Mouse (Mus musculus): Measurements from ENCODE around the gene Myd88.

Myd88 gene

GRCm38 (mm10) chr9:119328488-119328887, 12.7 kb downstream of the Myd88 start:
- POLR2A ChIA-PET, result interaction anchor here in 2 of 4 experiments (3.1 to 3.2 kb wide), 2 partner anchors 12 kb away, joined by 16 to 17 read pairs; partner anchors contain the start of genes Acaa1a (in 2 of the 2) and Myd88 (in 2 of the 2)
- CTCF ChIA-PET, result interaction anchor here in 1 of 4 experiments (1.1 kb wide), 1 partner anchor 13 kb away, joined by 3 read pairs; the partner anchor contains the start of gene Myd88

DNA sequence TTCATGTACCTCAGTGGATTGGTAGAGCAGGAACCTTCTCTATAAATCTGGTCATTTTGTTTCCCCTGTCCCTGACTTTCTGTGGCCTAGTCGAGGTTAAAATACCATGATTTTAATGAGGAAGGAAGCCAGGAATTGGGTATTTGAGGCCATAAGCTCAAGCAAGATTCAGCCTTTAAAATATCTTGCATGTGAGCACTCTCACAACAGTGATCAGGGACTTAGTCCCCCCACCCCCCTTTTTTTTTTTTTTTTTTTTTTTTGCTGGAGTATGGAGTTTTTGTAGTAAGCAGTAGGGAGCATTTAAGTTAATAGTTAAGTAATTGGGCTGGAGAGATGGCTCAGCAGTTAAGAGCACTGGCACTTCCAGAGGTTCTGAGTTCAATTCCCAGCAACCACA, 17.1 kb downstream of the Myd88 start:
- ChIA-PET CTCF (interaction anchor here in 1 of 4 experiments (1.8 kb wide), 1 partner anchor 28 kb away, joined by 6 read pairs; no protein-coding TSS in a partner anchor), POLR2A (interaction anchor here in 2 of 4 experiments (0.7 to 5.9 kb wide), 11 partner anchors 10 to 1073 kb away, joined by 3 to 158 read pairs (median 7); partner anchors contain the start of genes Acaa1a (in 2 of the 2), Myd88 (in 2 of the 2), Acvr2b (in 1 of the 2) and Xylb (in 1 of the 2))

DNA sequence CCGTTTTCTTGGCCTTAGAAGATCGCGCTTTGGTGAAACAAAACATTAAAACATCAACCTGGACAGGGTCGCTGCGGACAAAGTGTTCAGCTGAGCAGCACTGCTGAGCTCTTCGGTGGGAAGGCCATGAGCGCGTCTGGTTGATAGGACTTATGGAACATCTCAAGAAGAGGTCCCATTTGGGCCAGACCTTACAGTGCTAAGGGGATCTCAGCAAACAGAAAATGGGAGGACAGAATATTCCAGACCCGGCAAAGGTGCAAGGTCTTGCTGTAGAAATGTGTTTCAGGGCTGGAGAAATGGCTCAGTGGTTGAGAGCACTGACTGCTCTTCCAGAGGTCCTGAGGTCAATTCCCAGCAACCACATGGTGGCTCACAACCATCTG, 18.0 kb downstream of the Myd88 start:
- ChIA-PET POLR2A (interaction anchor here (0.7 to 5.9 kb wide), 70 partner anchors 8 to 1442 kb away, joined by 3 to 158 read pairs (median 4); partner anchors contain the start of genes Myd88 (in 4 of the 4), Acaa1a (in 3 of the 4), Acvr2b (in 3 of the 4) and Acaa1b (in 1 of the 4)), CTCF (interaction anchor here (0.6 to 2.6 kb wide), 14 partner anchors 8 to 317 kb away, joined by 3 to 15 read pairs (median 3); partner anchors contain the start of genes Myd88 (in 3 of the 4), Acaa1a (in 2 of the 4) and Acvr2b (in 1 of the 4))

DNA sequence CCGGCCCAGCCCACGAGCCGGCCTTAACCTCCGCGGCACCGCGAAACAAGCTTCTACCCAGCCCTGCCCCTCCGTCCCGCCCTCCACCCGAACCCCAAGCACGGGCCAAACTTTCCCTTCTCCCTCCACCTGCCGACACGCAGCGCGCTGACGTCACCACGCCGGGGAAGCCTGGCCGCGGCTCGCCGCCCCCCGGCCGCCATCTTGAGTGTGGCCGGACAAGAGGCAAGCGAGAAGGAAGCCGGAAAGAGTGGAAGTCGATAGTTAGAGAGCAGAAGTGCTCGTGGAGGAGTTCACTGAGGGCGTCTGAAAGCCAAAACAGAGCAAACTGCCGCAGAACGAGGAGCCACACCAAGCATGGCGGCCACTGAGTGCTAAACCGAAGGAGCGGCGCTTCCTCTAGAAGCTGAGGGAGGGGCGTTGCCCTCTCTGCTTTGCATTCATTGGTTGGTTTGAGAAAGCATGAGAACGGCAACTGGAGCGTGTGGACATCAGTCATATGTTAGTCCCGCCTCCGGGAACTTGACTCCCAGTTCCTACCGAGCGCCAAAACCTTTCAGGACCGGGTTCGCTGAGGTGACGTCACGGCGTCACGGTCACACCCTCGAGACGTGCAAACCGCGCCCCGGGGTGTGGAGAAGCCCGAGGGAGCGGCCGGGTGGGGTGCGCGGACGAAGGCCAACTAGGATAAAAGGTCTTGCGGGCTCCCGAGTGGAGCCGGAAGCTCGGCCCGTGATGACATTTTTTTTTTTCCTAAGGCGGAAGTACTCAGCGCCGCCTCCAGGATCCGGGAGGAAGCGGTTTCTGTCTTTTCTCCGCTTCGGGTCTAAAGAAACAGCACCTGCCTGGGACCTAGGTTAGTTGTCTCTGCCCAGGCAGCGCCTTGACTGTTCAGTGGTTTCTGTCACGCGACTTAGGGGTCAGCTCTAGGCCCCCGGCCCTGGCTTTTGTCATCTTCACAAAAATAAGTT, 18.6 kb downstream of the Myd88 start, which contains the start of gene Oxsr1:
Gene Oxsr1, minus strand, starts transcription at position 139 of the 971 bp plus-strand sequence.
- CTCF ChIA-PET, result interaction anchor here (0.5 to 2.6 kb wide), 18 partner anchors 8 to 317 kb away, joined by 3 to 15 read pairs (median 3); partner anchors contain the start of genes Myd88 (in 3 of the 4), Acaa1a (in 2 of the 4) and Acvr2b (in 1 of the 4)
- POLR2A ChIA-PET, result interaction anchor here (0.5 to 5.9 kb wide), 88 partner anchors 8 to 1442 kb away, joined by 3 to 158 read pairs (median 4); partner anchors contain the start of genes Myd88 (in 4 of the 4), Acaa1a (in 3 of the 4), Acvr2b (in 3 of the 4) and Acaa1b (in 1 of the 4)

- ChIA-PET CTCF (interaction anchor here in 3 of 4 experiments (0.5 to 2.7 kb wide), 5 partner anchors 19 to 833 kb away, joined by 3 to 15 read pairs (median 6); partner anchors contain the start of genes Acaa1a (in 1 of the 3) and Myd88 (in 1 of the 3)), POLR2A (interaction anchor here (0.7 to 5.9 kb wide), 87 partner anchors 8 to 972 kb away, joined by 3 to 158 read pairs (median 5); partner anchors contain the start of genes Myd88 (in 4 of the 4), Acaa1a (in 3 of the 4), Acvr2b (in 3 of the 4) and Exog (in 2 of the 4))
These were observed 19.6 kb downstream of the Myd88 start for GRCm38 (mm10) chr9:119321392-119322229.

- ChIA-PET CTCF (interaction anchor here in 2 of 4 experiments (0.6 to 2.7 kb wide), 5 partner anchors 20 to 832 kb away, joined by 5 to 15 read pairs (median 13); partner anchors contain the start of genes Acaa1a (in 1 of the 2) and Myd88 (in 1 of the 2)), POLR2A (interaction anchor here (0.6 to 5.9 kb wide), 73 partner anchors 7 to 815 kb away, joined by 3 to 158 read pairs (median 4); partner anchors contain the start of genes Myd88 (in 4 of the 4), Acaa1a (in 3 of the 4), Acvr2b (in 3 of the 4) and Dlec1 (in 1 of the 4))
These were observed 20.3 kb downstream of the Myd88 start for GRCm38 (mm10) chr9:119320946-119321345.

DNA sequence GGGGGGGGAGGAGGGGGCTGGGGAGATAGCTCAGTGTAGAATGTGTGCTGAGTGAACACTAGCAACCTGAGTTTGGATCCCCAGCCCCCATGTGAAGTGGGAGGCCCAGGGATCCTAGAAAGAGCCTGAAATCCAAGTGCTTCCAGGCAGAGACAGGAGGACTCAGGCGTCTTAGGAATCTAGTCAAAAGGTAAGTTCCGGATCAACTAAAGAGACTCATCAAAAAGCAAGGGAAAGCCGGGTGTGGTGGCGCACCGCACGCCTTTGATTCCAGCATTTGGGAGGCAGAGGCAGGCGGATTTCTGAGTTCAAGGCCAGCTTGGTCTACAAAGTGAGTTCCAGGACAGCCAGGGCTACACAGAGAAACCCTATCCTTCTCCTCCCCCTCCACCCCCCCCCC, 20.8 kb downstream of the Myd88 start:
- POLR2A ChIA-PET, result interaction anchor here in 3 of 4 experiments (0.6 to 5.9 kb wide), 66 partner anchors 8 to 814 kb away, joined by 3 to 158 read pairs (median 4); partner anchors contain the start of genes Acaa1a (in 3 of the 3), Acvr2b (in 3 of the 3), Myd88 (in 3 of the 3) and Dlec1 (in 1 of the 3)
- CTCF ChIA-PET, result interaction anchor here in 2 of 4 experiments (0.6 to 2.7 kb wide), 4 partner anchors 31 to 504 kb away, joined by 3 to 14 read pairs (median 9); no protein-coding TSS in a partner anchor

DNA sequence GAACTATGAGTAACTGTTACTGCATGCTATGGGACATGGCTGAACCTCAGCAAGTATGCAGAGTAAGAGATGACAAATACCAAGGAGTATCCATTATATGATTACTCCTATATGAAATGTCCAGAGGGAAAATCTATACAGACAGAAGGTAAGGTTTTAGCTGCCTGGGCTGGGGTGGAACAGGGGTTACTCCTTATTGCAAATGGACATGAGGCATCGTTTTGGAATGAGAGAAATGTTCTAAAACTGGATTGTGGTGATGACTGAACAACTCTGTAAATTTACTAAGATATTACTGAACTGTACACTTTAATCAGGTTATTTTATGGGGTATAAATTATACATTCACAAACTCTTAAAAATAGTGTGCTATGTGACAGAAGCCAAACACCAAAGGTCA, 22.3 kb downstream of the Myd88 start:
- ChIA-PET POLR2A (interaction anchor here in 1 of 4 experiments (1.4 to 2.9 kb wide), 3 partner anchors 8 to 20 kb away, joined by 3 to 17 read pairs (median 4); no protein-coding TSS in a partner anchor), CTCF (interaction anchor here in 1 of 4 experiments (2.7 kb wide), 1 partner anchor 33 kb away, joined by 13 read pairs; no protein-coding TSS in a partner anchor)

DNA sequence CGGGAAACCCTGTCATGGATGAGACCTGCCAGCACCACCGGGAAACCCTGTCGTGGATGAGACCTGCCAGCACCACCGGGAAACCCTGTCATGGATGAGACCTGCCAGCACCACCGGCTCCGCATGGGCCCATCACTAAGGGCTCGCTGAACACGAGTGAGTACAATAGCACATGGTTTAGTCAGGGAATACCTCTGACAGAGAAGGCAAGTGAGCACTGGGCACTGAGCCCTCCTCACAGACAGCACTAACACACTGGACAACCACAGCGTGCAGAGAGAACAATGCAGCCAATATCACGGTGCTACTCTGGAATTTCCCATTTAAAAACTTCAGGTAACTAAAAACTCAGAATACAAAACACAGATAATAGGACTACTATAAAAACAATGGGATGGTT, 28.1 kb downstream of the Myd88 start:
- ChIA-PET POLR2A (interaction anchor here (0.6 to 3.1 kb wide), 10 partner anchors 9 to 1331 kb away, joined by 3 to 33 read pairs (median 4); partner anchors contain the start of genes Oxsr1 (in 2 of the 4) and Myd88 (in 1 of the 4)), CTCF (interaction anchor here in 2 of 4 experiments (0.6 to 0.7 kb wide), 3 partner anchors 89 to 551 kb away, joined by 4 to 6 read pairs (median 4); partner anchors contain the start of gene Acvr2b (in 1 of the 2))

GRCm38 (mm10) chr9:119309067-119309466, 32.1 kb downstream of the Myd88 start:
- ChIA-PET POLR2A (interaction anchor here in 1 of 4 experiments (1.1 to 2.1 kb wide), 2 partner anchors 12 kb away, joined by 4 to 7 read pairs; no protein-coding TSS in a partner anchor), CTCF (interaction anchor here in 1 of 4 experiments (1.2 to 1.4 kb wide), 2 partner anchors 13 to 43 kb away, joined by 4 to 5 read pairs; partner anchors contain the start of gene Oxsr1)

GRCm38 (mm10) chr9:119305863-119306262, 35.3 kb downstream of the Myd88 start:
- ChIA-PET POLR2A (interaction anchor here (0.6 to 3.1 kb wide), 12 partner anchors 9 to 697 kb away, joined by 3 to 26 read pairs (median 7); partner anchors contain the start of genes Myd88 (in 1 of the 4) and Oxsr1 (in 1 of the 4)), CTCF (interaction anchor here in 2 of 4 experiments (0.5 to 0.7 kb wide), 2 partner anchors 46 to 125 kb away, joined by 3 to 4 read pairs; no protein-coding TSS in a partner anchor)

DNA sequence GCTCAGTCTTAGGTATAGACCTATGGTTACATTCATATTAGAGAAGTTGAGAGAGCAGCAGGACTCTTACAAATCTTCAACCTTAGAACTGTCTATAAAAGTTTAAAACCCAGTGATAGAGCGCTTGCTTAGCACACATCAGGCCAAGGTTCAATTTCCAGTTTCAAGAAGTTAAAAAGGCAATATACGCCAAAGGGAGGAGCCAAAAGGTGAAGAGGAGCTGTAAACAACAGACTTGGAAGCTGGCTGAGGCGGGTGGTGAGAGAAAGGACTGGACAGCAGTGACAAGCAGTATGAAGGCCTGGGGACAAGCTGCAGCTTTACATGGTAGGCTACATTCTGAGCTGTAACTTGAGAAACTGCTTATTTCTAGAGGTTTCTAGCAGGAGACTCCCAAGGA, 42.6 kb downstream of the Myd88 start:
- ChIA-PET POLR2A (interaction anchor here (0.7 to 3.3 kb wide), 9 partner anchors 9 to 24 kb away, joined by 3 to 15 read pairs (median 3); no protein-coding TSS in a partner anchor), CTCF (interaction anchor here in 1 of 4 experiments (0.7 kb wide), 1 partner anchor 57 kb away, joined by 6 read pairs; no protein-coding TSS in a partner anchor)

GRCm38 (mm10) chr9:119297696-119298095, 43.5 kb downstream of the Myd88 start:
- CTCF ChIA-PET, result no interaction called here
- POLR2A ChIA-PET, result interaction anchor here in 3 of 4 experiments (0.5 to 3.3 kb wide), 11 partner anchors 8 to 77 kb away, joined by 3 to 15 read pairs (median 4); no protein-coding TSS in a partner anchor

- ChIA-PET POLR2A (interaction anchor here in 1 of 4 experiments (1.5 kb wide), 1 partner anchor 17 kb away, joined by 4 read pairs; no protein-coding TSS in a partner anchor), CTCF (no interaction called here)
These were observed 50.4 kb downstream of the Myd88 start for GRCm38 (mm10) chr9:119290791-119291190.

All from embryonic stem cell, embryonic (primary cell).